Mouse (Mus musculus): ENCODE results near the gene Bend7.

GRCm38 (mm10) chr2:4817678-4818077 is 100.0 kb downstream of the Bend7 start:
- no peak for TF ChIP-seq POLR2A (IDR thresholded peaks at IDR 0.05; ENCODE audit: low read depth, low read length)
- TF ChIP-seq CTCF (conservative IDR thresholded peaks at IDR 0.05 in 1 of 2, IDR thresholded peaks at IDR 0.05 in 1 of 2; ENCODE audit: low read depth in 2 of 2, low read length in 2 of 2) = no peak
- no peak for TF ChIP-seq EP300 (IDR thresholded peaks at IDR 0.05; ENCODE audit: low read length)
- TF ChIP-seq MAX (IDR thresholded peaks at IDR 0.05; ENCODE audit: low read length) = no peak
